Mouse (Mus musculus): ENCODE data around the gene Mfsd6. TPM values are rescaled to one million over a fixed set of nuclear protein-coding genes. Genes with fewer than 3 reads are reported as not detected.
"Not testable (repeated sequence)": the region's sequence is repeated elsewhere in the genome, so short reads cannot be mapped to it uniquely, and the experiment has no call there.

Mfsd6 gene
- total RNA-seq, 2 experiments from 2014 or later = 14.3 to 15.2 TPM

GRCm38 (mm10) chr1:52707030-52707429, 20.2 kb downstream of the Mfsd6 start:
- DNase-seq = no peak

- DNase-seq = no peak
Measured at GRCm38 (mm10) chr1:52702738-52703491, 24.3 kb downstream of the Mfsd6 start.

- DNase-seq = no peak
Measured at GRCm38 (mm10) chr1:52701941-52702340, 25.3 kb downstream of the Mfsd6 start.

GRCm38 (mm10) chr1:52694456-52694855, 32.8 kb downstream of the Mfsd6 start:
- DNase-seq = not testable (repeated sequence)

GRCm38 (mm10) chr1:52687636-52688035, 39.6 kb downstream of the Mfsd6 start:
- DNase-seq = no peak

GRCm38 (mm10) chr1:52683550-52683949, 43.7 kb downstream of the Mfsd6 start:
- DNase-seq = no peak

GRCm38 (mm10) chr1:52676621-52677020, 50.6 kb downstream of the Mfsd6 start:
- DNase-seq = peak; percentile 73

GRCm38 (mm10) chr1:52675561-52676551, 51.4 kb downstream of the Mfsd6 start:
- DNase-seq = peak; percentile 17

GRCm38 (mm10) chr1:52669931-52670330, 57.3 kb downstream of the Mfsd6 start:
- no peak for DNase-seq

GRCm38 (mm10) chr1:52668743-52669323, 58.4 kb downstream of the Mfsd6 start:
- DNase-seq = no peak

- DNase-seq = no peak
Measured at GRCm38 (mm10) chr1:52663228-52663627, 64.0 kb downstream of the Mfsd6 start.

- DNase-seq = no peak
Measured at GRCm38 (mm10) chr1:52660765-52661164, 66.5 kb downstream of the Mfsd6 start.

GRCm38 (mm10) chr1:52660278-52660677, 67.0 kb downstream of the Mfsd6 start:
- no peak for DNase-seq

- no peak for DNase-seq
Measured at GRCm38 (mm10) chr1:52658160-52658559, 69.1 kb downstream of the Mfsd6 start.

GRCm38 (mm10) chr1:52655153-52655552, 72.1 kb downstream of the Mfsd6 start:
- no peak for DNase-seq

- DNase-seq = no peak
Measured at GRCm38 (mm10) chr1:52653366-52653765, 73.9 kb downstream of the Mfsd6 start.

GRCm38 (mm10) chr1:52652601-52653253, 74.5 kb downstream of the Mfsd6 start:
- peak; percentile 28 for DNase-seq

GRCm38 (mm10) chr1:52650066-52650465, 77.2 kb downstream of the Mfsd6 start:
- DNase-seq = no peak

GRCm38 (mm10) chr1:52648153-52649027, 78.9 kb downstream of the Mfsd6 start:
- peak; percentile 86 for DNase-seq

- DNase-seq = no peak
Measured at GRCm38 (mm10) chr1:52640736-52641135, 86.5 kb downstream of the Mfsd6 start.

- no peak for DNase-seq
Measured at GRCm38 (mm10) chr1:52640266-52640665, 87.0 kb downstream of the Mfsd6 start.
